In the genomic region with DNA sequence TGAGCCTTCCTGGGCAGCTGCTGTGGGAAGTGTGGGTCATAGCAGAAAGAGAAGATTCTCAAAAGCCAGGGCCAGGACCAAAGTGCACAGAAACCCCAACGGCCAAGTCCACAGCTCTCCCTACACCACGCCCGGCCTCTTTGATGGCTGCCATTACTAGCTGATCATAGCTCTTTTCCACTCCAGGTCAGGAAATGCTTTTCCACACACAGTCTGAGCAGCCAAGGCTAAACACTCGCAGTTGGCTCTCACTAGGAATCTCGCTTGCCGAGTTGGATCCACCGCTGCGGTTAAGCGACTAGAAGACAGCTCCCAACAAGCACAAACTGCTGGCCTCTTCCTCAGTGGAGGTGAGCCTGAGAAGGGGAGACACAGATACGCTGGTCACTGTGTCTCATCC, we compare ENCODE assay signal across 22 mouse cellular contexts. TPM values are rescaled to one million over a fixed set of nuclear protein-coding genes. Genes with fewer than 3 reads are reported as not detected.
"Had no signal": no experiment of that assay in that cellular context is flagged by ENCODE, and none has a peak within 500 bp of the region (broad histone marks: within the 10 kb centered on the region; RNA-seq: fewer than 3 reads in every experiment).

No protein-coding gene starts in this region.

- H3K27ac ChIP-seq: hindbrain, embryonic 10.5 days; hindbrain, embryonic 12.5 days; hindbrain, embryonic 14.5 days; intestine, embryonic 15.5 days; layer of hippocampus, adult 2 months; limb, embryonic 13.5 days; limb, embryonic 15.5 days; liver, embryonic 12.5 days; liver, embryonic 14.5 days had no signal

- H3K4me1 ChIP-seq: hindbrain, embryonic 10.5 days; hindbrain, embryonic 12.5 days; intestine, embryonic 15.5 days; limb, embryonic 13.5 days; liver, embryonic 12.5 days had no signal

- H3K27me3 ChIP-seq: hindbrain, embryonic 12.5 days; intestine, embryonic 15.5 days; limb, embryonic 13.5 days; limb, embryonic 15.5 days; liver, embryonic 12.5 days had no signal

- ATAC-seq: forebrain, postnatal 0 days; hindbrain, embryonic 16.5 days; inflammation-experienced regulatory T-cells, adult 6 months; intestine, embryonic 15.5 days; intestine, postnatal 0 days; liver, embryonic 12.5 days had no signal

- H3K9ac ChIP-seq: forebrain, postnatal 0 days; hindbrain, embryonic 12.5 days; hindbrain, embryonic 14.5 days; intestine, embryonic 15.5 days; limb, embryonic 13.5 days; limb, embryonic 15.5 days; liver, embryonic 12.5 days; liver, embryonic 14.5 days had no signal

- H3K4me3 ChIP-seq: hindbrain, embryonic 10.5 days; hindbrain, embryonic 12.5 days; intestine, embryonic 15.5 days; layer of hippocampus, adult 2 months; limb, embryonic 13.5 days; limb, embryonic 15.5 days; liver, embryonic 12.5 days had no signal

- H3K4me2 ChIP-seq: heart, embryonic 11.5 days; hindbrain, embryonic 12.5 days; hindbrain, embryonic 14.5 days; intestine, embryonic 15.5 days; limb, embryonic 13.5 days; limb, embryonic 15.5 days; liver, embryonic 12.5 days had no signal

- H3K9me3 ChIP-seq: hindbrain, embryonic 12.5 days; intestine, embryonic 15.5 days; limb, embryonic 13.5 days; limb, embryonic 15.5 days had no signal

- H3K36me3 ChIP-seq: hindbrain, embryonic 10.5 days; hindbrain, embryonic 12.5 days; intestine, embryonic 15.5 days; limb, embryonic 13.5 days; limb, embryonic 15.5 days; liver, embryonic 12.5 days had no signal

- DNase-seq: forebrain, postnatal 0 days; heart, postnatal 10 days; kidney, adult 18-20 months; kidney, adult 8-10 months; kidney, postnatal 10 days; kidney, postnatal 25 days; kidney, postnatal 4 days; left cerebral cortex, postnatal 4 days had no signal

RNA-seq across cellular contexts. Expression of a gene that starts 10.3 kb away (rescaled TPM):
- total RNA-seq: granulocyte monocyte progenitor cell, adult 5-6 weeks had no signal
